Mouse (Mus musculus) left cerebral cortex, adult 8-10 months (tissue): ENCODE measurements around the gene Cyp2ab1. TPM values are rescaled to one million over a fixed set of nuclear protein-coding genes. Genes with fewer than 3 reads are reported as not detected.
A peak's percentile ranks its signal among the peaks of the same experiment; 100 is the strongest.
"Not testable (repeated sequence)": the region's sequence is repeated elsewhere in the genome, so short reads cannot be mapped to it uniquely, and the experiment has no call there.

Experiments
- DNase-seq, 2 experiments: peaks; one replicate each; pipeline ENCODE4 v3.0.0; 2022; ENCODE audit warnings: low spot score in 2 of 2
- total RNA-seq, 4 experiments: library from RNA; stranded (reverse); gene quantifications; 2 replicates each; pipeline ENCODE4 v1.2.4; 2022

The Cyp2ab1 gene
- total RNA-seq, result not detected

- no peak for DNase-seq
These were observed at the start of gene Cyp2ab1 for GRCm38 (mm10) chr16:20325286-20325685. TSS of gene Cyp2ab1 (minus strand) at chr16:20325404.

- DNase-seq, result no peak
These were observed 46.5 kb upstream of the Cyp2ab1 start for GRCm38 (mm10) chr16:20371731-20372130.

GRCm38 (mm10) chr16:20368221-20368620 lies 43.0 kb upstream of the Cyp2ab1 start:
- no peak for DNase-seq

GRCm38 (mm10) chr16:20362121-20362520 lies 36.9 kb upstream of the Cyp2ab1 start:
- no peak for DNase-seq

- not testable (repeated sequence) for DNase-seq
These were observed 36.3 kb upstream of the Cyp2ab1 start for GRCm38 (mm10) chr16:20361496-20361895.

- no peak for DNase-seq
These were observed 34.6 kb upstream of the Cyp2ab1 start for GRCm38 (mm10) chr16:20359643-20360295.

GRCm38 (mm10) chr16:20357837-20358236 lies 32.6 kb upstream of the Cyp2ab1 start:
- DNase-seq, result no peak

GRCm38 (mm10) chr16:20354762-20355161 lies 29.6 kb upstream of the Cyp2ab1 start:
- no peak for DNase-seq

GRCm38 (mm10) chr16:20354011-20354410 lies 28.8 kb upstream of the Cyp2ab1 start:
- DNase-seq, result no peak

GRCm38 (mm10) chr16:20345464-20345863 lies 20.3 kb upstream of the Cyp2ab1 start:
- DNase-seq, result no peak

GRCm38 (mm10) chr16:20338616-20339015 lies 13.4 kb upstream of the Cyp2ab1 start:
- DNase-seq, result peak in 1 of 2 experiments; percentile 81

GRCm38 (mm10) chr16:20334918-20335317 lies 9.7 kb upstream of the Cyp2ab1 start:
- DNase-seq, result no peak

- DNase-seq, result no peak
These were observed 3.1 kb upstream of the Cyp2ab1 start for GRCm38 (mm10) chr16:20328306-20328705.

GRCm38 (mm10) chr16:20323907-20324306 lies 1.3 kb downstream of the Cyp2ab1 start:
- DNase-seq, result no peak

GRCm38 (mm10) chr16:20322274-20322673 lies 2.9 kb downstream of the Cyp2ab1 start:
- DNase-seq, result no peak

- DNase-seq, result no peak
These were observed 8.4 kb downstream of the Cyp2ab1 start for GRCm38 (mm10) chr16:20316770-20317169.

- no peak for DNase-seq
These were observed 9.9 kb downstream of the Cyp2ab1 start for GRCm38 (mm10) chr16:20315266-20315665.

- DNase-seq, result no peak
These were observed 12.9 kb downstream of the Cyp2ab1 start for GRCm38 (mm10) chr16:20312272-20312671.

GRCm38 (mm10) chr16:20301770-20302649 lies 23.2 kb downstream of the Cyp2ab1 start, which contains the start of gene Parl:
TSS of gene Parl (minus strand) at chr16:20302387.
- DNase-seq, result peak; percentile 46 to 52

- DNase-seq, result no peak
These were observed 25.1 kb downstream of the Cyp2ab1 start for GRCm38 (mm10) chr16:20300076-20300475.

- DNase-seq, result no peak
These were observed 45.0 kb downstream of the Cyp2ab1 start for GRCm38 (mm10) chr16:20280238-20280637.

- DNase-seq, result no peak
These were observed 45.8 kb downstream of the Cyp2ab1 start for GRCm38 (mm10) chr16:20279395-20279794.
